ENCODE assay signal across 10 mouse cellular contexts in genomic region chr5:16047452-16048191, GRCm38 (mm10).
DNase-seq lines count a peak whose midpoint lies in the region; ATAC-seq lines count a peak whose summit lies in the region.
"Had no signal": no experiment of that assay in that cellular context is flagged by ENCODE, and none has a peak within 500 bp of the region (broad histone marks: within the 10 kb centered on the region; RNA-seq: fewer than 3 reads in every experiment).

No protein-coding gene starts in this region.

- H3K4me1 ChIP-seq in hindbrain, embryonic 13.5 days (replicated peaks), result peaks cover 7% of the 10 kb centered on the region
- no peaks in the 10 kb centered on the region for H3K4me1 ChIP-seq in hindbrain, embryonic 11.5 days (replicated peaks; ENCODE audit: control insufficient read depth, insufficient read depth, low read length)
- 0 out of 2 replicates have a peak, but pooled peaks cover 2% of the 10 kb centered on the region for H3K4me1 ChIP-seq in midbrain, embryonic 14.5 days (ENCODE audit: control insufficient read depth, insufficient read depth, low read length)
- H3K4me1 ChIP-seq: embryonic facial prominence, embryonic 12.5 days; limb, embryonic 15.5 days had no signal

- no peaks in the 10 kb centered on the region for H3K36me3 ChIP-seq in hindbrain, embryonic 13.5 days
- H3K36me3 ChIP-seq in hindbrain, embryonic 11.5 days (ENCODE audit: control insufficient read depth, insufficient read depth, low read length), result no peaks in the 10 kb centered on the region
- H3K36me3 ChIP-seq in midbrain, embryonic 14.5 days (ENCODE audit: control insufficient read depth, insufficient read depth, low read length), result no peaks in the 10 kb centered on the region
- H3K36me3 ChIP-seq: embryonic facial prominence, embryonic 12.5 days; limb, embryonic 15.5 days had no signal

- H3K4me2 ChIP-seq in hindbrain, embryonic 13.5 days, result no peak overlapping the region
- H3K4me2 ChIP-seq in hindbrain, embryonic 11.5 days (replicated peaks; ENCODE audit: low read depth, low read length), result no peak overlapping the region
- no peak overlapping the region for H3K4me2 ChIP-seq in midbrain, embryonic 14.5 days (ENCODE audit: low read length)
- H3K4me2 ChIP-seq: embryonic facial prominence, embryonic 12.5 days; limb, embryonic 15.5 days had no signal

- no peaks in the 10 kb centered on the region for H3K27me3 ChIP-seq in hindbrain, embryonic 13.5 days
- H3K27me3 ChIP-seq in hindbrain, embryonic 11.5 days (ENCODE audit: control insufficient read depth, insufficient read depth, low read length), result no peaks in the 10 kb centered on the region
- no peaks in the 10 kb centered on the region for H3K27me3 ChIP-seq in midbrain, embryonic 14.5 days (ENCODE audit: control insufficient read depth, insufficient read depth, low read length)
- H3K27me3 ChIP-seq: embryonic facial prominence, embryonic 12.5 days; limb, embryonic 15.5 days had no signal

- 75% methylated on average over 10 of the region's 10 CpGs for WGBS in hindbrain, embryonic 13.5 days
- 79% methylated on average over 10 of the region's 10 CpGs for WGBS in hindbrain, embryonic 11.5 days
- 70% methylated on average over 10 of the region's 10 CpGs for WGBS in midbrain, embryonic 14.5 days

- no peaks in the 10 kb centered on the region for H3K9me3 ChIP-seq in hindbrain, embryonic 13.5 days
- no peaks in the 10 kb centered on the region for H3K9me3 ChIP-seq in hindbrain, embryonic 11.5 days (ENCODE audit: control insufficient read depth, low read length)
- no peaks in the 10 kb centered on the region for H3K9me3 ChIP-seq in midbrain, embryonic 14.5 days (ENCODE audit: control insufficient read depth, low read length)
- H3K9me3 ChIP-seq: embryonic facial prominence, embryonic 12.5 days; limb, embryonic 15.5 days had no signal

- no peak for DNase-seq in hindbrain, embryonic 11.5 days (ENCODE audit: low spot score)
- peak; percentile 5 for DNase-seq in gastrocnemius, postnatal 10 days
- DNase-seq in kidney, adult 11 months, result peak; percentile 11
- DNase-seq in midbrain, embryonic 14.5 days, result no peak
- DNase-seq in natural killer cell, adult 2 months (ENCODE audit: low spot score in 2 of 2), result no peak
- DNase-seq in thymus, postnatal 36 days, result no peak

- H3K9ac ChIP-seq in hindbrain, embryonic 13.5 days, result no peak overlapping the region
- no peak overlapping the region for H3K9ac ChIP-seq in hindbrain, embryonic 11.5 days (ENCODE audit: low read depth, low read length)
- no peak overlapping the region for H3K9ac ChIP-seq in midbrain, embryonic 14.5 days (replicated peaks; ENCODE audit: low read length)
- H3K9ac ChIP-seq: embryonic facial prominence, embryonic 12.5 days; limb, embryonic 15.5 days had no signal

- no peak for ATAC-seq in hindbrain, embryonic 13.5 days (ENCODE audit: low FRiP score)
- no peak for ATAC-seq in hindbrain, embryonic 11.5 days (ENCODE audit: low FRiP score)
- ATAC-seq in megakaryocyte progenitor cell, adult 5-6 weeks (replicated peaks; ENCODE audit: poor library complexity), result peak; percentile 63
- ATAC-seq in midbrain, embryonic 14.5 days (ENCODE audit: low FRiP score, low TSS enrichment), result no peak

- H3K27ac ChIP-seq in hindbrain, embryonic 13.5 days, result peak overlapping the region; percentile 18; the same call in 1 of the 2 replicates
- H3K27ac ChIP-seq in hindbrain, embryonic 11.5 days (ENCODE audit: low read depth, low read length), result no peak overlapping the region
- H3K27ac ChIP-seq in midbrain, embryonic 14.5 days (replicated peaks; ENCODE audit: low read depth, low read length), result no peak overlapping the region
- H3K27ac ChIP-seq: embryonic facial prominence, embryonic 12.5 days; limb, embryonic 15.5 days had no signal

- no peak overlapping the region for H3K4me3 ChIP-seq in hindbrain, embryonic 13.5 days
- H3K4me3 ChIP-seq in hindbrain, embryonic 11.5 days (ENCODE audit: low read depth, low read length), result no peak overlapping the region
- no peak overlapping the region for H3K4me3 ChIP-seq in midbrain, embryonic 14.5 days (replicated peaks; ENCODE audit: low read depth, low read length)
- H3K4me3 ChIP-seq: embryonic facial prominence, embryonic 12.5 days; limb, embryonic 15.5 days had no signal

Comparison
In these comparisons a context has a peak if more than half of its experiments do, and no peak if none do; other contexts are left out.
1. DNase-seq: peak in gastrocnemius, postnatal 10 days (single experiment) and kidney, adult 11 months (single experiment); none in hindbrain, embryonic 11.5 days (single experiment), midbrain, embryonic 14.5 days (single experiment), natural killer cell, adult 2 months (0 of 2) and thymus, postnatal 36 days (0 of 2).